Mouse (Mus musculus): ENCODE measurements around the gene Wdfy1. TPM values are rescaled to one million over a fixed set of nuclear protein-coding genes. Genes with fewer than 3 reads are reported as not detected.

The Wdfy1 gene
- total RNA-seq, 2 experiments from 2014 or later = 11.6 to 25.8 TPM

DNA sequence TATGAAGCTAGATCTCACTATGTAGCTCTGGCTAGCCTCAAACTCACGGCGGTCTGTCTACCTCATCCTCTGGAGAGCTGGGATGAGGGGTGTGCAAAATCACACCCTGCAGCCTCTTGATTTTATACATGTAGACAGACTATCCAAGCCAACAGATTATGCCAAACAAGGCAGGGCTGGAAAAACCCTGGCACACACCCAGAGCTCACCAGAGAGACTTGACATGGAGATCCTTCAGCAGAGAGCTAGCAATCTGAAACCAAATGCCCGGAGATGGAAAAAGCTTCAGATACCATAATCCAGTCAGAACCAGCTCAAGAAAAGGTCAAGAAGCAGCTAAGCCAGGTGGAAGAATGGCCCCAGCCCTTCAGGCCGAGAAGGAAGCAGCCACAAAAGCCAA lies 111.0 kb downstream of the Wdfy1 start:
- no peak for ATAC-seq (replicated peaks; ENCODE audit: poor library complexity)

DNA sequence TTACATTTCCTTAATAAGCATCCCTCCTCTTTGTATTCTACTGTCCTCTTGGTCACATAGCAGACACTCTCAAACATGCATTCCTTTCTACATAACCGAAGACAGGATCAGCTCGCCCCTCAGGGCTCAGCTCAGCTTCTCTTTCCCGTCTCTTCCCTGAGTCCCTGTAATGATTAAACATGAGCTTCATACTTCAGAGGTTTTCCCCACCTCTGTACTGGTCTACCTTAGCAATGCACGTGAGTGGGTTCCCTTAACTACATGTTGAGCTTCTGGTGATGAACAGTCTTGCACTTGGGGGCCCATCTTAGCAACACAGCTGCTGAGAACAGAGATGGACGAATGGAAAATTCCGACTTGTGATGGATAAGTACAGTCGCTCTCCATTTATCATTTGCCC lies 116.3 kb downstream of the Wdfy1 start:
- no peak for ATAC-seq (replicated peaks; ENCODE audit: poor library complexity)

DNA sequence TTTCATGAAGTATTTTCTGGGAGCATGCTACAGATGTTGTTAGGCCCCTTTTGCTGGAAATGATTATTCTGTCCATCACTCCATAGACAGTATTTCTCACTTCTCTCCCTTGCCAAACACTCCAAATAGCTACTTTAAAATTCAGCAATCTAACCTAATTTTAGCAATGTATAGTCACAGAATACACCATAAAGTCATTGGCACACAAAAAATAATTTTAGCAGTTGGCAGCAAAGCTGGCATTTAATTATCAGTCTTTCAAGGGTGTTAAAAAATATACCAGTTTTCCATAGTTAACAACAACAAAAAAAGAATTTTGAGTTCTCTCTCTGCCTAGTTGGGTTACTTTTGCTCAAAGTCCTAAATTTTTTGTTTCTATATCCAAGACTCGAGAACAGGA lies 118.5 kb downstream of the Wdfy1 start:
- ATAC-seq (replicated peaks; ENCODE audit: poor library complexity) = no peak

DNA sequence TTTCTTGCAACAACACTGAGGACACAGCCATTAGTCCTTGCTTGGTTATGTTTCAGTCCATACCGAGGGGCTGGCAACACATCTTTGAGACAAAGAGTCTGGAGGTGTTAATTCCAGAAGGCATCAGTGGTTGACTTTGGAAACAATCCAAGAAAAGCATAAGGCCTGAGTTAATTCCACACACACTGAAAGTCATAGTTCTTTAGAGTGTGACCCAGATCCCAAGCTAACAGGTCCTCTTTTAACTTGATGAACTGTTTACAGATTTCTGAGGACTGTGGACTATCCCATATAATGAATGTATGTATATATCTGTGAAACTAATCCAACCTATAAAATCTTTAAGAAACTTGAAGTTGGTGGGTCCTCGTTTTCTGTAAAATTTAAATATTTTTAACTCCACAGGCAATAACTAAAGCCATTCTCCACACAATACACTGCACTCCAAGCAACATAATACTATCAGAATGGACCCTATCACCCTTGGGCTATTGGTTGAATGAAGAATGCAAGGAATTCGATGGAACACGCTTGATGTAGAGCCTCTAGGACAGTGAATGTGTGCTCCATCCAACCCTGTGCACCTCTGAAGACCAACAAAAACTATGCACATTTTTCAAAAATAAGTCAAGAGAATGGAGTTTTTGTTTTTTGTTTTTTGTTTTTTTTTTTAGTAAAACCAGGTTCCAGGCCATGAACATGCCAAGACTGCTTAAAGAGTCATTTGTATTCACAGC lies 120.0 kb downstream of the Wdfy1 start:
- no peak for ATAC-seq (replicated peaks; ENCODE audit: poor library complexity)

DNA sequence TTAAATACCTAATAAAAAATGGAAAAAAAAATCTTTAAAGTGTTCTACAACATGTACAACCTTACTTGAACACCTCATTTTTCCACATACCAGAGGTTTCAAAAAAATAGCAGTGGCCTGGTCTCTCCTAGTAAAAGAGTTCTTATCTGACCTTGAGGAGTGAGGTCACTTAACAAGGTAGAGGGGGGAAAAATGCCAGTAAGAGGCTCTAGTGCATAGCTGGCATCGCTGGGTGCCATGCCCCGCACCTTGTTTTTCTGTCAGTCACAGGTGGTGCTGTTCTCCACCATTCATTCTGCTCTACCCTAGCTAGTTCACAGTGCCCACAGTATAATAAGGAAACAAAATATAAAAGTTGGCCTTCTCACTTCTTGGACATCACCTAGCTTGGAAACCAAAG lies 121.0 kb downstream of the Wdfy1 start:
- ATAC-seq (replicated peaks; ENCODE audit: poor library complexity) = no peak

Other genes starting within 250 kb of the Wdfy1 start
- gene Ap1s3, start 104.2 kb downstream of the Wdfy1 start, total RNA-seq (2015) = 16.8 and 19.7 TPM in 2 replicates
- 2.5 and 4.6 TPM in 2 replicates for gene Ap1s3, start 104.2 kb downstream of the Wdfy1 start, total RNA-seq (2017)
- 50.8 and 55.8 TPM in 2 replicates for gene Mrpl44, start 125 bp downstream of the Wdfy1 start, total RNA-seq (2015)
- 57.3 and 68.7 TPM in 2 replicates for gene Mrpl44, start 125 bp downstream of the Wdfy1 start, total RNA-seq (2017)
- gene Serpine2, start 85.0 kb upstream of the Wdfy1 start, total RNA-seq (2015) = 36.3 and 39.6 TPM in 2 replicates
- 30.8 and 37.8 TPM in 2 replicates for gene Serpine2, start 85.0 kb upstream of the Wdfy1 start, total RNA-seq (2017)